Mouse (Mus musculus): Measurements from ENCODE around the gene Gm17545.

DNA sequence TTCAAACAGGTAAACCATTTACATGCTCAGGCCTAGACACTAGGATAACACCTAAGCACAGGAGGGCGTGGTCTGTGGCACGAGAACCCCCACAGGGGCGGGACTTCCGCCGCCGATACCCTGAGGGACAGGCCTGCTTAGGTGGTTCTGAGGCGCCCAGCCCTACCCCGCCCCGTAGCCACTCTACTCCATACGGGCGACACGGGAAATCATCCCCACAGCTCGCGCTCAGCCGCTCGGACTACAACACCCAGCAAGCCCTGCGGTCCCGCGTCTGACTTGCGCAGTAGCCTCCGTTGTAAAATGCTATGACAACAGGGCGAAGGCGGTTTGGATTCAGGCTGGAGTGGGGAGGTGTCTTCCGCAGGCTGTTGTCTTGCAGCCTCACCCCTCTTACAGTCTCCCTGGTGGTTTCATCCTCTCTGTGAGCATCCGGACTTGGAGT, 21.4 kb downstream of the Gm17545 start, which contains the start of gene Bbs9:
- TF ChIP-seq CTCF (IDR thresholded peaks at IDR 0.05; ENCODE audit: insufficient read depth, low read depth, low read length) = no peak
- peak; percentile 52; the same call in 1 of the 2 replicates for TF ChIP-seq POLR2A (IDR thresholded peaks at IDR 0.05; ENCODE audit: insufficient read depth, low read depth, low read length)

Measured in olfactory bulb, adult 2 months (tissue).